Mouse (Mus musculus) neutrophil, adult 5-6 weeks (primary cell): ENCODE results near the gene Ethe1. TPM values are rescaled to one million over a fixed set of nuclear protein-coding genes. Genes with fewer than 3 reads are reported as not detected.
"Not testable (repeated sequence)": the region's sequence is repeated elsewhere in the genome, so short reads cannot be mapped to it uniquely, and the experiment has no call there.

Source experiments
- ATAC-seq: fragments of 151-379, 151-347 bp; 2 replicates; pipeline ENCODE4 v1.8.0; 2017; ENCODE audit warnings: mild to moderate bottlenecking, moderate TSS enrichment; ENCODE audit not compliant: insufficient number of reproducible peaks, poor library complexity, low FRiP score, severe bottlenecking; ENCODE audit errors: extremely low read depth
- total RNA-seq: library from RNA; stranded (forward); fragments of 200-1000 nt; gene quantifications from 2 replicates; pipeline ENCODE4 v1.2.3, GENCODE M21; 2017

Gene Ethe1
- total RNA-seq, 1 experiment from 2014 or later, result 5.8 TPM

DNA sequence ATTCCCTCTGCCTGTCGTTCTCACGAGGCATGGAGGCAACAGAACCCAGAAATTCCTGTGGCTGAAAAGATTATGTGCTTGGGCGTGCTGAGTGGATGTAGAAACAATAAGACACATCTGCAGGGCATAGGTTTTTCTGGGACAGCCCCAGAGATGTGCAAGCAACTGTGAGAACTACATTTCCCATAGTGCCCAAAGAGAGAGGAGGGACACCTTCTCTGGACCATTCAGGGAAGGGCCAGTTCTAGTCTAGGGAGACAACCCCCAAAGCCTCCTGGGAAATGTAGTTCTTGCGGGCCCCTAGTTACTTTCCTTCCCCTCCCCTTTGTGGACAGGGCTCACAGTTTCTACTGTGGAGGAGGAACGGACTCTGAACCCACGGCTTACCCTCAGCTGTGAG lies 20.7 kb downstream of the Ethe1 start:
- ATAC-seq, result peak; percentile 83

- no peak for ATAC-seq
Measured at GRCm38 (mm10) chr7:24608561-24608960, 21.2 kb downstream of the Ethe1 start.

DNA sequence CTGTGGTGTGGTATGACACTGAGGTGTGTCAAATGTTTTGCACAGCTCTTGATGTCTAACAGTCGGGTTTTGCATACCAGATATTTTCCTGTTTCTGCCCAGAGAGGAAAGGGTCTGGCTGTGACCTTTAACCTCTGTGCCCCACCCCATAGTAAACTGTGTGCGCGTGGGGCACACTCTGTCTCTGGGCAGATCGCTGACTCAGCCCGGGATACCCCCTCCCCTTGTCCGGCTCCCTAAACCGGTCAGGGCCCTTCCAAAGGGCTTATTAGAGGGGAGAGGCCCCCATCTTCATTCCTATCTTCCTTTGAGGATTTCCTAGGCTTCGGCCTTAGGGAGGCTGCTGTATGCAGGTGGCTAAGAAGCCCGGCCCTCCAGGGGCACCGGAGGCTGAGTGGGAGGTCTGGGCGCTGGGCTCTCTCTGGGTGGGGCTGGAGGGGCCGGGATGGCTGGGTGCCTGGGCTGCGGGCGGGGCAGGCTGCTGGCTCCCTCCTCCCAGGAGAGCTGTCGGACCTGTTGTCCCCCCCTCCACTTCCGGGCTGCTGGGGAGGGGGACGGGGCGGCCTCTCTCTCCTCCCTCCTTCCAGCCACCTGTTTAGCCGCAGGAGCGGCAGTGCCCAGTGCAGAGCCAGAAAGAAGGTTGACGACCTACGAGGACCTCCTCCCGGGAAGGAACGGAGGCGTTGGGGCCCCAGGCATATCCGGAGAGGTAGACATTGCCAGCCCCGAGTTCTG lies 23.0 kb downstream of the Ethe1 start, which contains the start of gene Phldb3:
Phldb3 (plus strand) TSS at position 620 of the 735 bp plus-strand sequence.
- ATAC-seq, result no peak

DNA sequence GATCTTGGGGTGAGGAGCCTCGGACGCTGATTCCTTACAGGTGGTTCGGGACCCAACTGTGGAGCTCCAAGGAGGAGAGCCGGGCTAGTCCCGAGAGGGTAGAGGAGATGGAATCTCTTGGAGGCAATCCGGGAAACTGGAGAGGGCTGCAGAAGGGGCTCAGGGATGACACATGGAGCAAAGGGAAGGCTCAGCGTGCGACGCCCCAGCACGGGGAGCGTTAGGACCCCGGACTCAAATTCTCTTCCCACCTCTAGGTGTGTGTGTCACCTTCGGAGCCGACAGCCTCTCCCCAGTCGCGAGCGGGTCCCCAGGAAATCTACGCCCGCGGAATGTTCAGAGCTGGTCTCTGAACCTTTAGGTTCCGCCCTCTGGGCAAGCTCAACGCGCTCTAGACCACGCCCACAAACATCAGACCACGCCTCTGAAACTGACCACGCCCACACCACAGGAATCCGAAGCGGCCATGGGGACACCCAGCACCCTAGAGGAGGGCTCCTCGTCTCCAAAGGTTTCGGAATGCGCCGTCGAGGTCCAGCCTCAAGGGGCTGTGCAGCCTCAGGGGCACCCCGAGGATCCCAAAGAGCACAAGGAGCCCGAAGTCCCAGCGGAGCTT lies 23.6 kb downstream of the Ethe1 start:
- ATAC-seq, result peak; percentile 83

DNA sequence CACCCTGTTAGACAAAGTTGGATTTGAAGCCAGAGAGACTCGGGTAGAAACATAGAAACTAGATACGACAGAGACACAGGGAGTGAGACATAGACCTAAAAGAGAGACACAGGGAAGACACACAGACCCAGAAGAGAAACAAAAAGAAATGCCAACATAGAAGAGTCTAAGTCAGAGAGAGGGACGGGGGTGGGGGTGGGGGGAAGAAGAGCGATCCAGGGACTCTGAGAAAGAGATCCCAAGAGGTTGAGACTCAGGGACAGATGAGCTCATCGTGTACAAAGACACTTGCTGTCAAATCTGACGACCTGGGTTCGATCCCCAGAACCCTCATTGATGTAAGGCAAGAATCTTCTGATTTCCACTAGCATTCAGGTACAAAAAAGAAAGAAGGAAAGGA lies 24.4 kb downstream of the Ethe1 start:
- no peak for ATAC-seq

DNA sequence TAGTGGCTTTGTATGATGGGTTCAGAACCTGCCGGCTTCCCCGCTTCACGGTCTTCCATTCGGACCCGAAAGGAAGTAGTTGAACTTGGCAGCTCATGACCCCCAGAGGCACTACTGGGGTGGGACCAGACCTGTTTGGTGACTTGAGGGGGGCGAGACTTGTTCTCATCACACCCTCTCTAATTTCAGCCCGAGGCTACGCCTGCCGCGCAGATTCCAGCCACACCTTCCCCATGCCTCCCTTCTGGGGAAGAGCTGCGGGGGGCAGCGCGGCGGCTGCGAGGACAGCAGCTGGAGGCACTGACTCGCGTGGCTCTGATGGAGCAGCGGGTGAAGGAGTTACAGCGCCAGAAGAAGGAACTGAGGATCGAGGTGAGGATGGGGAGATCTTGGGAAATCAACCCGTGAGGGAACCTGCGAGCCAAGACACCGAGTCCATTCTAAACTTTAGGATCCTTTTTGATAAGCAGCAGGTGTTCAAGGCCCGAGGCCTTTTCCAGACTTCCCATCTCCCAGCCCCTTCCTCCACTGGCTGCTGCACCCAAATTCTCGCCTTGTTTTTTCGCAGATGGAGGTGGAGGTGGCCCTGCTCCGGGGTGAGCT lies 25.1 kb downstream of the Ethe1 start:
- ATAC-seq, result no peak

DNA sequence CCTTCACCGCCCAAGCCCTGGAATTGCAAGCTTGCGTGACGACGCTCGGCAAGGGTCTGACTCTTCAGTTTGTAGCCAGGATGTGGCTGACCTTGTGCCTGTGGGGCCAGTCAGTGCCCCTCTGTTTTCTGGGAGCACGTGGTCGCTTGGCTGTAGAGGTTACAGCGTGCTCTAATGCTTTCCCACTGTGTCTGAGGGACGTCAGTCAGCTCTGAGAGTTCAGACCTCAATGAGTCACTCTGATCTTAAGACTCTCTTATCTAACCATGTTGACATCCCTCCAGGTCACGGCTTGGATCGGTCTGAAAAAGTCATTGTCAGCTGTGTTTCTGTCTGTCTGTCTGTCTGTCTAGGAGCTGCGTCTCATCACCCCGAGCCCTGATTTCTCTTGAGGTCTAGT lies 27.5 kb downstream of the Ethe1 start:
- no peak for ATAC-seq

DNA sequence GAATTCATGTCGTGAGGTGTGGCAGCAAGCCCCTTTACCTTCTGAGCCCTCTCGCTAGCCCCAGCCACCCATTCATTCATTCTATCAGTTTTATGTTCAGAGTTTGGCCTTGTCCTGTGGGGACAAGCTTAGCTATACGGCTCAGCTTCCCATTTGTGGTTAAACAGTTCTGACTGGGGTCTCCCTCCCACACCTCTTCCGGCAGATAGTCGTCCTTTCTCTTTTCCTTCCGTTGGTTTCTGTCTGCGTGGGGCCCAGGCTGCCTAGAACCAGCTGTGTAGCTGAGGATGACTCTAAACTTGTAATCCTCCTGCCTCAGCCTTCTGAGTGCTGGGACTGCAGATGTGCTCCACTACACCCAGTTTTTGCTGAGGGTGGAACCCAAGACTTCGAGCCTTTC lies 30.4 kb downstream of the Ethe1 start:
- no peak; the same call in 1 of the 2 replicates for ATAC-seq

GRCm38 (mm10) chr7:24618374-24618773 lies 31.0 kb downstream of the Ethe1 start:
- ATAC-seq, result not testable (repeated sequence)

DNA sequence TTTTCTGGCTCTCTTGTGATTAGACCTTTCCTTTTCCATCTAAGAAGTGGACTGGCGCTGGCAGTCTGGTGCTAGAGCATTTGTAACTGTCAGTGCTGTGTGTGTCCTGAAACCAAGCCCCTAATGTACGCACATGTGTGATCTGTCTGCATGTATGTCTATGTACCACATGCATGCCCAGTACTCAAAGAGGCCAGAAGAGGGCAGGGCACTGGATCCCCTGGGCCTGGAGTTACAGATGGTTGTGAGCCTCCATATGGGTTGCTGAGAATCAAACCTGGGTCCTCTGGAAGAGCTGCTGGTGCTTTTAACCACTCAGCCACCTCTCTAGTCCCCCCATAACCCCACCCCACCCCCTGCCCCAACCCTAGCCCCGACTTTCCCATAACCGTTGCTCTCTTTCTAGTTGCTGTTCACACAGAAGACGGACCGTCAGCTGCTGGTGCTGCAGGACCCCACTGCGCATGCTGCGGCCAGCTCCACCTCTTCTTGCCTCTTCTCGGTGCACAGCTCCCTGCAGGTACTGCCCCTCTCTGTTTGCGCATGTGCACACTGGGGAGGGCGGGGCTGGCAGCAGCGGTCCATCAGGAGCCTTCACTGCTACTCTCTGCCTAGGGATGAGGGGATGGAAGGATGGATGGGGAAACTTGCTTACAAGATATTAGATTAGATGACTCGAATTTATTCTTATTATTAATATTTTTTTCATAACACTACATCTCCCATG lies 32.5 kb downstream of the Ethe1 start:
- ATAC-seq, result no peak

DNA sequence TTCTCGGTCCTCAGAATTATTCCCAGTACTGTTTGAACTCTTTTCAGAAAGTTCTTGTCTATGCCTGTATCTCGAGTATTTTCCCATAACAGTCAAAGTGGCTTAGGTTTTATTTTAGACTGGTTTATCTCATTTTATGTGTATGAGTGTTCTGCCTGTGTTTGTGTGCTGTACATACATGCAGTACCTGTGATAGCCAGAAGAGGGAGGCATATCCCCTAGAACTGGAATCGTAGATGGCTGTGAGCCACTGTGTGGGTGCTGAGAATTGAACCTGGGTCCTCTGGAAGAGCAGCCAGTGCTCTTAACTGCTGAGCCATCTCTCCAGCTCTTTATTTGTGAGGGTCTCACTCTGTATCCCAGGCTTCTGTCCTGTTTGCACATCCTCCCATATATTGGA lies 33.9 kb downstream of the Ethe1 start:
- no peak for ATAC-seq

DNA sequence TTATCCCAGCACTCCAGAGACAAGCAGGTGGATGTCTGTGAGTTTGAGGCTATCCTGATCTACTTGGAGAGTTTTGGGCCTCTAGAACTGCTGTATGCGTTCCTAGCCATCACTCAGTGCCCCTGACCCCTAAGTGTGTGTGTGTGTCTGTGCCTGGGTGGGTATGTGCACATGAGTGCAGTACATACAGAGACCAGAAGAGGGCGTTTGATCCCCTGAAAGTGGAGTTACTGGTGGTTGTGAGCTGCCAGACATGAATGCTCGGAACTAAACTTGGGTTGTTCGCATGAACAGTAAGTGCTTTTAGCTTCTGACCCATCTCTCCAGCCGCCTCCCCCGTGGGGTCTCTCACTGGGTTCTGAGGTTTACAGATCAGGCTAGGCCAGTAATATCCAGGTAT lies 35.6 kb downstream of the Ethe1 start:
- no peak for ATAC-seq

DNA sequence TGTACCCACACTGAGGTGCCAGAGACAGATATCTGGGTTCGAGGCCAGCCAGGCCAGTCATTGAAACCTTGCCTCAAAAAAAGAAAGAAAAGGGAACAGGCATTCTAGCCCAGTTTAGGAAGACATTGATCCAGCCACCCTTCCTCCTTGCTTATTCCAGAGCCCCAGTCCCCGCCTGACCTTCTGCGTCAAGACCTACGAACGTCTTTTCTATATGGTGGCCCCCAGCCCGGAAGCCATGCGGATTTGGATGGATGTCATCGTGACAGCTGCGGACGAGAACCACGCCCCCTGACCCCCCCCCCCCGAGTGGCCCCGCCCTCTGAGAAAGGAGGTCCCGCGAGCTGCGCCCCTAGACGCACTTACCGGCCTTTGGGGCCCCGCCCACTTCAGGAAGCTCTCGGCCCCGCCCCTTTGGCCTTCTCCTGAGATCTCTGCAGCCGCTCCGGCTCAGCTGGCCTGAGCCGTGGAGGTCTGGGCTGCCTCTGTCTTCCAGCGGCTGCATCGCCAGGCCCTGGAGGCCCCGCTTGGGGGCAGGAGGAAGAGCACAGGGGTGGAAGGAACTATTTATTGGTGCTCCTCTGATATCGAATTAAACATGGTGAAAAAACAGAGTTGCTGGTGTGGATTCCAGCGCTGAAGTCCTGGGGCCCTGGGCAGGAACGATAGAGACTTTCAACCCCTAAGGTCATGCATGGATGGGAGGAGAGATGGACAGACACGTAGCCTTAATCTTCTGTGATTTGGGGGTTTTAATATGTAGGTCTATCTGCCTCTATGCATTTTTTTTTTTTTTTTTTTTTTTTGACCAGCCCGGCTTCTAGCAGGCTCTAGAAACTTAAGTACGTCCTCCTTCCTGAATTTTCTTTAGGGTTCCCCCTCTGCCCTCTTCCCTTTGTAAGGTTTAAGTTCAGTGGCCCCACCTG lies 41.6 kb downstream of the Ethe1 start:
- ATAC-seq, result peak; percentile 72

- no peak for ATAC-seq
Measured at GRCm38 (mm10) chr7:24629672-24630071, 42.3 kb downstream of the Ethe1 start.

- no peak for ATAC-seq
Measured at GRCm38 (mm10) chr7:24630116-24630880, 43.0 kb downstream of the Ethe1 start.

DNA sequence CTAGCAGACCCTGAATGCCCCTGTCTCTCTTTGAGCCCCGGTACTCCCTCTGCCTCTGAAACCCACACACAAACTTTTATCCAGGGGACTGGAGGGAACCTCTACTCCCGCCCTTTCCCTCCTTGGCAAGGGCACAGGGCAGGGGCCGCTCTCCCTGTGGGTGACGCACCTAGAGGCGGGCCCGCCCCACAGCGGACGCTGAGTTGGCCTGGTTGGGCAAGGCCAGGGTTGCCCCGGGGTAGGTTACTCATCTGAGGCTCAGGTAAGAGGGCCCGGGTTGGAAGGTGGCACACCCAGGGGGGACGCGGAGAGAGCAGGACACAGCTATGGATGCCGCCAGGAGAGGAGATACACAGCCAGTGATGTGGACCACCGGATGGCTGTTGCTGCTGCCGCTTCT lies 48.9 kb downstream of the Ethe1 start, which contains the start of gene Lypd3:
Lypd3 (plus strand) TSS at position 287 of the 400 bp plus-strand sequence.
- ATAC-seq, result no peak

DNA sequence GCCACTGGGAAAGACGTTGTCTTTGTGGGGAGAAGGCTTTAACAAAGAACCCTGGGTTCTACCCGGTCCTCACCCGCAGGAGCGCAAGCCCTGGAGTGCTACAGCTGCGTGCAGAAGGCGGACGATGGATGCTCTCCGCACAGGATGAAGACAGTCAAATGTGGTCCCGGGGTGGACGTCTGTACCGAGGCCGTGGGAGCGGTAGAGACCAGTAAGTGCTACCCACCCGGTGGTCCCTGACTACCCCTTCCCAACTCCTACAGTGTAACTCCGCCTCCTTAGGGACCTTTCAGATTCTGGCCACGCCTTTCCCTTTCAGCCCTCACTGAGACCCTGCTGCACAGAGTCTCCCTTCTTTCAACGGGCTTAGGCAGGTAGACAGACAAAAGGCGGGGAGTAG lies 49.7 kb downstream of the Ethe1 start:
- no peak for ATAC-seq
